Mouse (Mus musculus): ENCODE data around the gene Gpsm3.

DNA sequence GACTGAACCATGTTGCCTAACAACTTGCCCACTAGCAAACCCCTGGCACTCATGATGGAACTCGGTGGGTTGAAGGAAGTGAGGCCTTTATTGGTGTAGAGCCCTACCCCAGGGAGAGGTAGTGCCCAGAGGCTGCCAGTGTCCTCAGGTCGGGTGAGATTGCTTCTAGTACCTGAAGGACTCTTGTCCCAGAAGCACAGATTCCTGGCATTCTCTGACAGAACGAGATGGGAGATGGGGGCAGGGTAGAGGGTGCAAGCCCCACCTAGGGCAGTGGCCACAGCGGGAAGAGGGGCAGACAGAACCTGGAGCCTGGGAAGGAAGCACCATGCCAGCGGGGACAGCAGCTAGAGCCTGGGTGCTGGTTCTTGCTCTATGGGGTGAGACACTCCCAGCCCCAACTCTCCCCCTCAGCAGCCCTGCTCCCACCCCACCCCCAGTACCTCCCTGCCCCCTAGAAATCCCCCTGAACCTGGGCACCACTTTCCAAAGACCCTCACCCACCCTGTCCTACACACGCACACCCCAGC lies 8.0 kb downstream of the Gpsm3 start, which contains the start of gene Ager:
- no peak for TF ChIP-seq EP300 (IDR thresholded peaks at IDR 0.05; ENCODE audit: low read depth)
- no peak for TF ChIP-seq CTCF (IDR thresholded peaks at IDR 0.05; ENCODE audit: low read depth)

Data from heart, postnatal 0 days (tissue).